Mouse (Mus musculus): ENCODE results near the gene Ctdsp2. TPM values are rescaled to one million over a fixed set of nuclear protein-coding genes. Genes with fewer than 3 reads are reported as not detected.

The Ctdsp2 gene
- 30.3 and 34.3 TPM in 2 replicates for polyA plus RNA-seq (2015; fragmentation: Nextera tagmentation; extraction: Ambion mirVana)

GRCm38 (mm10) chr10:126978277-126978994 is at the start of gene Ctdsp2:
Gene Ctdsp2, plus strand, starts transcription at chr10:126978717.
- peak; percentile 92 for DNase-seq (ENCODE audit: low spot score)

DNA sequence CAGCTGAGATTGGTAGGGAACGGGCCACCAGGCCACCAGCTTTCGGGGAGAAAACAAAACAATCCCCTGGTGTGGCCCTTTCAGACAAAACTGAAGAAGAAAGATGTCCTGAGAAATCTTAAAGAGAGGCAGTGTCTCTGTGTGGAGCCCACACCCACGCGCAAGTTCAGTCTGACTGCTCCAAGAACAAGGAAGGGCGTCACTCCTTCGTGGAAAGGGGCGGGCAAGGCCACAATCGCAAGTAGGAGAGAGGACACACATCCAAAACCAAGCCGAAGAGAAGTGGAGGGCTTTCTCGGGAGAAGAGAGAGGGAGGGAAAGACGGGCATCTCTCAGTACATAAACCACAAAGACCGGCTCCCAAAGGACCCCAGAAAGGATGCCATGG is 49.7 kb upstream of the Ctdsp2 start:
- no peak for DNase-seq (ENCODE audit: low spot score)

DNA sequence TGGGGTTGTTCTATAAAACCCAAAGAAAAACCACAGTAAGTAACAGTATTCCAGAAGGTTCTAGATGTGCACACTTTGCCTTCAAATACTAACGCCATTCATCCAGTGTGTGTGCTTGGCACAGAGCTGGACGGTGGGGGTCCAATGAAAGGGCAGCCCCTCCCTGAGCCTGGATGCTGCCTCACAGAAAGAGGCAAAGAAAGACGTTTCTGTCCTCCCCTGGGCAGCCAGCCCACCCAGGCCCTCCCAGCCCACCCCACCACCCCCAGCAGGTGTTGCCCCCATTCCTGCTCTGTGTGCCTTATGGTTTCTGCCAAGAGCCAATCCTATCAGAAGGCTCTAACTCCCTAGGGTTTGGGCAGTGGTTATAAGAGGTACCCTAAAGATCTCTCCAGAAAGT is 49.0 kb upstream of the Ctdsp2 start:
- DNase-seq (ENCODE audit: low spot score): no peak

DNA sequence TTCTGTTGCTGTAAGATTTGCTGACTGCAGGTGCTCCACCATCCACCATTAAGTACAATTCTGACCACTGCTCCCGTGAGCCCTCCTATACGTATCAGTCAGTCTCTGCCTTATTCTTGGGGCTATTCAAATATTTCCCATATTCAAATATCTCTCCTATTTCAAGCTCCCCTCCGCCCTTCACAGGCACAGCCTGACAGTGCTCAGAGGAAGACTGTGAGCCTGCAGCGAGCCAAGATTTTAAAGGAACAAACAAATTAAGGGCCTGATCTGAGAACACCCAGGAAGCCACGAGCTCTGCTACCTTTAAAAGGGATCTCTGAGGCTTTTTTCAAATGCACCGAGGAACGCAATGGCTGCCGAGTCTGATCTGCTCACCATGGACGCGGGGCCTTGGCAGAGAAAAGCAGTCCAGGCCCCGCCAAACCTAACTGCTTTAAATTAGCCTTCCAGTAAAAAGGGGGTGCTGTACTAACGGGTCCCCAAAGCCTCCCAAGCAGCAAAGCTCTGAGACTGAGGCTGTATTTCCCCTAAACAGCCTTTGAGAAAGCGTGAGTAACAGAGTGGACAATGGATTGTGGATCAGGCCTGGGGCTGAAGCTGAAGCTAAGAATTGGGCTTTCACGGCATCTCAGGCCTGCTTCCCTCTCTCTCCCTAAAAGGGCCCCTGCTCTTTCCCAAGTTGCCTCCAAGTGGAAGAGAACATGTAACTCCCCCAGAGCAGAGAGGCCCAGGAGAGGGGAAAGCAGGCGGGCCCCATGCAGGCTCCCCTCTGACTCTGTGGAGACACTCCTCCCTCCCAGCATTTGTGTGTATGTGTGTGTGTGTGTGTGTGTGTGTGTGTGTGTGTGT is 48.0 kb upstream of the Ctdsp2 start:
- DNase-seq (ENCODE audit: low spot score): no peak

GRCm38 (mm10) chr10:126931123-126931759 is 47.3 kb upstream of the Ctdsp2 start:
- DNase-seq (ENCODE audit: low spot score): no peak

- no peak for DNase-seq (ENCODE audit: low spot score)
Observed at GRCm38 (mm10) chr10:126931760-126932139, 46.8 kb upstream of the Ctdsp2 start.

DNA sequence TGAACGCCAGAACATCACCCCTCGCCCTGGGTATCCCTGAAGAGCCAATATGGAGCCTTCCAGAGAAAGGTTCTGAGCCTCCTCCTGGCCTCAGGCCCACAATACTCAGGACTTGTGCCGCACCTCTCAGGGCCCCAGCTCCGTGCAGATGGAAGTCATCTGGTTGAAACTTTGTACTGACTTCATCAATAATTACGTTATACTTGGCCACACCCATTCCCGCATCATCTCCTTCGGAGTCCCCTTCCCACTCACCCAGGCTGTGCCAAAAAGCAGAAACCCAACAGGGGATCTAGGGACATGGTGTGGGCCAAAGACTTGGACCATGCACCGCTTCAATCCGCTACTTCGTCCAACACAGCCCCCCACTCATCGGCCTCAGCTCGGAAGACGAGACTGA is 44.0 kb upstream of the Ctdsp2 start:
- no peak for DNase-seq (ENCODE audit: low spot score)

DNA sequence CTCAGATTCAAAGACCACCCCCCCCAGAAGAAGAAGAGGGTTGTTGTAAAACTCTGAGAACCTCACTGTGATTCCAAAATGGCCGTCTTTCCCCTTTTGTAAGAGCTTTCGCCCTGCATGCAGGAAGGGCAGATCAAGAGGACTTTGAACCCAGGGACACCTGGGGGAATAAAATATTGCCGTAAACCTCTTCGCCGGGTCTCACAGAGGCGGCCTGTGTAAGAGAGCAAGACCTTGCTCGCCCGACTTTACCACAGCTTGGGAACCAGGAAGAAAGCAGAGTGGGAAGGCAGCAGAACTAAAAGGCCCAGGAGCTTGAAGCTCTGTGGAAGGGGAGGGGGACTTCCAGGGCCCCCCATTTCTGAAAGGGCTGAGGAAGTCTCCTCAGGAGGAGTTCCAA is 43.4 kb upstream of the Ctdsp2 start:
- DNase-seq (ENCODE audit: low spot score): no peak

GRCm38 (mm10) chr10:126935556-126936381 is 42.7 kb upstream of the Ctdsp2 start:
- DNase-seq (ENCODE audit: low spot score): peak; percentile 56

GRCm38 (mm10) chr10:126940949-126941348 is 37.6 kb upstream of the Ctdsp2 start:
- no peak for DNase-seq (ENCODE audit: low spot score)

GRCm38 (mm10) chr10:126945531-126945930 is 33.0 kb upstream of the Ctdsp2 start:
- DNase-seq (ENCODE audit: low spot score): no peak

DNA sequence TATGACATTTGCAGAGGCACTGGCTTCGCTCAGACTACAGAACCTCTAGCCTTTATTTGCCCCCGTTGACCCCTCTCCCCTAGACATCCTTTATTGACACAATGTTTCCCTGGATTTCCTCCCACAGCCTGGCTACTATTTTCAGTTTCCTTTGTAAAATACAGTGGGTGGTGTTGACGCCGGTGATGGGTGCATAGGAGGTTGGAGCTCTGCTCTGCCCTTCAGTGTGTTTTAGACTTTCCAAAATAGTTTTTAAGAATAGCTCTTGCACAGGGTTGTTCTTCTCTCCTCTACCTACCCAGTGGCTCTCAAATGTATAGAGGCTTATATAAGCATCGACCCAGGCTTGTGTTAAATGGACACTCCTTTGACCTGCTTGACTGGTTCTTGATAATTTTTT is 28.7 kb upstream of the Ctdsp2 start:
- no peak for DNase-seq (ENCODE audit: low spot score)

GRCm38 (mm10) chr10:126950572-126950971 is 27.9 kb upstream of the Ctdsp2 start:
- DNase-seq (ENCODE audit: low spot score): no peak

- no peak for DNase-seq (ENCODE audit: low spot score)
Observed at GRCm38 (mm10) chr10:126952375-126952774, 26.1 kb upstream of the Ctdsp2 start.

DNA sequence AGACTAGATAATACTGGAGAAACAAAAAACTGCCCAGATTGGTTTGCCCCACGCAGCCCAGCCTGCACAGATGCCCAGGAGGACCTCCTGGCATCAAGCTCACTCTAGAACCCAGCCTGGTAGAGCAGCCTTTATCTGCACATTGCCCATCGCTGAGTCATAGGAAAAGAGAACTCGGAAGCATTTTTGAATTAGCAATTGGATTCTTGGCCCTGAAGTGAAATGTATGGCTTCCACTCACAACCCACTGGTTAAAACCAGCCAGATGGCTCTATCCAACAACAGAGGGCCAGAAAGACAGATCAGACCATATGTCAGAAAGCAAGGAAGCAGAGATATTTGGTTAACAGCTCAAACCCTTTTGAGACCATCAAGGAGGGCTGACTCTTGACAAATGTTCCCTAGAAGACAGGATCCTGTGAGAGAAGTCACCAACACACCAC is 25.5 kb upstream of the Ctdsp2 start:
- DNase-seq (ENCODE audit: low spot score): no peak

- DNase-seq (ENCODE audit: low spot score): no peak
Observed at GRCm38 (mm10) chr10:126956692-126957358, 21.7 kb upstream of the Ctdsp2 start.

GRCm38 (mm10) chr10:126957359-126958107 is 21.0 kb upstream of the Ctdsp2 start:
- no peak for DNase-seq (ENCODE audit: low spot score)

- DNase-seq (ENCODE audit: low spot score): no peak
Observed at GRCm38 (mm10) chr10:126960496-126960895, 18.0 kb upstream of the Ctdsp2 start.

GRCm38 (mm10) chr10:126961757-126962156 is 16.8 kb upstream of the Ctdsp2 start:
- no peak for DNase-seq (ENCODE audit: low spot score)

All from thymus, postnatal 0 days (tissue).